Mouse (Mus musculus) cerebellum, adult 2 months (tissue): ENCODE results near the gene Prps1. TPM values are rescaled to one million over a fixed set of nuclear protein-coding genes. Genes with fewer than 3 reads are reported as not detected.
A peak's percentile ranks its signal among the peaks of the same experiment; 100 is the strongest.
"Not testable (repeated sequence)": the region's sequence is repeated elsewhere in the genome, so short reads cannot be mapped to it uniquely, and the experiment has no call there.

Source experiments
- DNase-seq, 2 experiments: peaks; one replicate each; pipeline ENCODE4 v3.0.0; 2021
- H3K27ac ChIP-seq: fragments of 200-500 bp; 2 replicates; pipeline ENCODE4 v1.5.1; 2012; ENCODE audit warnings: low read length, control low read depth, inconsistent platforms; ENCODE audit not compliant: insufficient read depth
- H3K27me3 ChIP-seq: fragments of 200-500 bp; 2 replicates; pipeline ENCODE4 v1.6.1; 2012; ENCODE audit warnings: inconsistent platforms, mild to moderate bottlenecking, low read length, moderate library complexity; ENCODE audit not compliant: control insufficient read depth, insufficient read depth
- H3K4me1 ChIP-seq: fragments of 200-500 bp; 2 replicates; pipeline ENCODE4 v1.6.1; 2011; ENCODE audit warnings: low read length; ENCODE audit not compliant: control insufficient read depth, insufficient read depth
- H3K4me3 ChIP-seq: fragments of 200-500 bp; replicated peaks from 2 replicates; pipeline ENCODE3; 2011; ENCODE audit warnings: mild to moderate bottlenecking, low read depth, low read length, control low read depth; ENCODE audit not compliant: insufficient read depth
- CTCF ChIP-seq: fragments of 200-500 bp; IDR thresholded peaks from 2 replicates; pipeline ENCODE4 v1.5.1; 2011; ENCODE audit warnings: low read depth, mild to moderate bottlenecking, control low read depth, low read length, moderate library complexity, borderline replicate concordance; ENCODE audit not compliant: insufficient read depth
- POLR2A ChIP-seq: fragments of 200-500 bp; IDR thresholded peaks from 2 replicates; pipeline ENCODE4 v1.6.1; 2011; ENCODE audit warnings: low read length, control low read depth, borderline replicate concordance; ENCODE audit not compliant: insufficient read depth
- WGBS: fragments of 180-500 bp; shearing (Covaris S2); methylation state at CpG from one replicate; pipeline ENCODE4 v1.1.7; 2018; 5-methylcytosine and 5-hydroxymethylcytosine counted together
- polyA plus RNA-seq: library from polyadenylated mRNA; depleted of rRNA; stranded (reverse); fragments of >200 nt; gene quantifications from 2 replicates; pipeline ENCODE4 v1.2.3, GENCODE M21; 2012

The Prps1 gene
- polyA plus RNA-seq, 1 experiment: 48.9 TPM

DNA sequence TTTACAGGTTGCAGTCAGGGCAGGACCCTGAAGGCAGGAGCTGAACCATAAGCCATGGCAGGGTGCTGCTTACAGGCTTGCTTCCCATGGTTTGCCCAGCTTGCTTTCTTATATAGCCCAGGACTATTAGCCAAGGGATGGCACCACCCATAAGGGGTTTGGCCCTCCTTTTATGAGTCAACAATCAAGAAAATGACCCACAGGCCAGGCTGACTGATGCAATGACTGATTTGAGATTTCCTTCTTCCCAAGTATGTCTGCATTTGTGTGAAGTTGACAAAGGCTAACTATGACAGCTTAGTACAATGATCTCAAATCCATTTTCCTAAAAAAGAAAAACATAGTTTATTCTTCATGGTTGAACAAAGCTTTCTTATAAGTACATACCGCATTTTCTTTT, 32.8 kb downstream of the Prps1 start:
- 95% methylated on average over 1 of the region's 1 CpGs for WGBS
- Histone ChIP-seq H3K27ac (no peak overlapping the region), H3K4me1 (no peaks in the 10 kb centered on the region), H3K4me3 (no peak overlapping the region), H3K27me3 (no peaks in the 10 kb centered on the region)
- no peak for DNase-seq
- TF ChIP-seq POLR2A (no peak), CTCF (no peak)

DNA sequence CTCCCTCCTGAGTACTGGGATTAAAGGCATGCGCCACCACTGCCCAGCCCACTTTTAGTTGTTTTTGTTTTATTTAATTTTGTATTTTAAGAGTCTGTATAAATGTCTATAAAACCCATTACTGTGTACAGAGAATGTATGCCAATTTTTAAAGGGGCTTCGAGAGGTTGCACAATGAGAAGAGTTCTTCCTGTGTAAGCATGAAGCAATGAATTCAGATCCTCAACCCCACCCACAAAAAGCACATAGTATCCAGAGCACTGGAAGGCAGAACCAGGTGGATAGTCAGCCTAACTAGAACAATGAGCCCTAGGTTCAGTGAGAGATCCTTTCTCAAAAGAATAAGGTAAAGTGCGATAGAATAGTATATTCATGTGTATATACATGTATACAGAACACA, 33.8 kb downstream of the Prps1 start:
- TF ChIP-seq POLR2A (no peak), CTCF (no peak)
- no peaks in the 10 kb centered on the region for H3K27me3 ChIP-seq
- DNase-seq: no peak
- H3K4me3 ChIP-seq: no peak overlapping the region
- H3K4me1 ChIP-seq: no peaks in the 10 kb centered on the region
- H3K27ac ChIP-seq: no peak overlapping the region
- WGBS: 92% methylated on average over 3 of the region's 3 CpGs

DNA sequence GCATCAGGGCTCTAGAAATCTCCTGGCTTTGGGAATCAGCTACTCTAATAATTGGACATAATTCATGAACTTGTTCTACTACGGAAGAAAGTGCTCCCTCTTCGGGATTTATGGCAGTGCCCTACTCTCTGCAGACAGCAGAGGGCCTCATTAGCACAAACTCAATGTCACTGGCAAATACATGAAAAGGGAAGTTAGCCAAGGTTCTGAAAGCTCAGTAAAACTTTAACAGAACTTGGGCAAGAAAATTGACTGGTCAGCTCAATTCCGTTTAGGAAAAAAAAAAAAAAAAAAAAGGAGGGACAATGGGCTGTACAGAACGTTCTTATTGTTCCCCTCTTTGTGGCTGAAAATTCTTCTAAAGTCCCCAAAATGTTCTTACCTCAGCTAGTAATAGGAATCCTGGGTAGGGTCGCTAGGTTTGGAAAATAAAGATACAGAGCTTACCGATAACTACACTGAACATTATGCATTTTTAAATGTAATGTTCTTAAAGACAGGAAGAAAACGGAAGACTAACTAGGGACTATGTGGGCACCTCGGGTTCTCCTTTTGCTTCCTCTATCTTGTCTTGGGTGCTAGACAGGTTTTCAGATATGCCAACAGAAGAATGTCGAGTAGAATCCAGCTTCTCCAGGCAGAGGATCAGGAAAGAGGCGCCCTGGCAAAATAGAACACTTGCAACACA, 35.6 kb downstream of the Prps1 start:
- 47% methylated on average over 10 of the region's 10 CpGs for WGBS
- Histone ChIP-seq H3K27me3 (no peaks in the 10 kb centered on the region), H3K4me1 (no peaks in the 10 kb centered on the region), H3K27ac (no peak overlapping the region), H3K4me3 (no peak overlapping the region)
- TF ChIP-seq POLR2A: no peak
- peak; percentile 54 for TF ChIP-seq CTCF
- DNase-seq: peak; percentile 32 to 42

DNA sequence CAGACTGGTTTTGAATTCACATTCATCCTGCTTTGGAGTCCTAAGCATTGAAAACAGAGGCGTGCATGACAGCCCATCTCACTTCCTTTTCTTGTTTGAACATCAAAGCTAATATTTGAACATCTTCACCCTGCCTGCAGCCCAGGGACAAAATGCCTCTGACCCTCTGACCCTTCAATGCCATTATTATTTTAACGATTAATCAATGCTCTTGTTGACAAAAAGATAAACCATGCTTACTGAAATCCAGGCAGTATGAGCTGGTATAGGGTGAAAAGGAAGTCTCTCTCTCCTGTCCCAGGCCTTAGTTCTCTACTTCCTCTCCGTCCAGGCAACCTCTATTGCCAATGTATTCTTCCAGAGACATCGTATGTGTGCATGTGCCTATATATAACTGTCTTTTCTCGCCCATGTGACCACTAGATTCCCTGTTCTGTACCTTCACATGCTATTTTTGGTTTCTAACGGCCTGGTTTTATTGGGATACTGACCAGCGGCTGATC, 37.2 kb downstream of the Prps1 start:
- Histone ChIP-seq H3K4me3 (no peak overlapping the region), H3K27me3 (no peaks in the 10 kb centered on the region), H3K4me1 (no peaks in the 10 kb centered on the region), H3K27ac (no peak overlapping the region)
- DNase-seq: no peak
- TF ChIP-seq POLR2A (no peak), CTCF (no peak)
- WGBS: 75% methylated on average over 7 of the region's 7 CpGs

DNA sequence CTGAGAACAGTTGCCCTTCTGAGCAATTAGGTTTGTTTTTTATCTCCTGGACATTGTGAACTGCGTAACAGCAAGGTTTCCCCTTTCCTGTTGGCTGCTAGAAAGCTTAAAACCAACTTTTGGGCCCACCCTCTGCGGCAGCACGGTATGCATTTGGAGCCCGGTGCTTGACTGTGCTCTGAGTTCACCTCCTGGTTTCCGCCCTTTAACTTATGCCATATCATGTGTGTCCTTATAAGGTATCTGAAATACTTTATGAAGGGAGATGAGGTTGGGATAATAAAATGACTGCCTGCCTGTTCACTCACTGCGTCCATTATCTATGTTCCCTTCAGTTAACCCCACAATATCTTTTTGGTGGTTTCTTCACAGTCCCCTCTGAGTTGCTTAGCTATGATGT, 37.8 kb downstream of the Prps1 start:
- TF ChIP-seq CTCF (no peak), POLR2A (no peak)
- WGBS: 92% methylated on average over 6 of the region's 6 CpGs
- Histone ChIP-seq H3K27me3 (no peaks in the 10 kb centered on the region), H3K27ac (no peak overlapping the region), H3K4me3 (no peak overlapping the region), H3K4me1 (no peaks in the 10 kb centered on the region)
- no peak for DNase-seq

DNA sequence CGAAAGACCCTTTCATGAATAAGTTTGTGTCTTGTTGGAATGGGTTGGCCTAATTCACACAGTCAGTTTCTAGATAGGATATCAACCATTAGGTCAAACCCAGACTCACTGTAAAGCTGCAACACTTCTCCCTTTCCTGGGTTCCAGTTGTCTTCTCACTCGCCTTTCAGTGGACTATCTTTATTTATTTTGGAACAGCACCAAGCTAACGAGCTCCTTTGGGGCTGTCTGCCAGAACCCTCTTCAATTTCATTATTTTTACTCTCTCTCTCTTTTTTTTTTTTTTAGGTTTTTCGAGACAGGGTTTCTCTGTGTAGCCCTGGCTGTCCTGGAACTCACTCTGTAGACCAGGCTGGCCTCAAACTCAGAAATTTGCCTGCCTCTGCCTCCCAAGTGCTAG, 42.0 kb downstream of the Prps1 start:
- 51% methylated on average over 4 of the region's 4 CpGs for WGBS

DNA sequence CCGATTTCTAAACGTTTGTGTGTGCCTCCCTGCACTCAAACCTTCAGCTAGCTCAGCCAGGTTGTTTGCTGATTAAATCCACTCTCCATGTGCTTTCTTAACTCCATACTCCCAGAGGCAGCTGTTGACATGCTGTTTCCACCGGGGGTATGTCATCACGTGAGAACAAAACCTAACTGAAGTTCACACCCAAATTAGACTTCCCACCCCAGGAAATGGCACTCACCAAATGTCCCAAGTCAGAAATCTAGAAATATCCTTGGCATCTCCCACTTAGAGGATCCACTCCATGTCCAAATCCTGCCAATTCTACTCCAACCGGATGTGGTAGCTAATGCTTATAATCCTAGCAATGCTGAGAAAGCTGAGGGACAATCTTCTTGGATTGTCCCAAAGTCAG, 43.9 kb downstream of the Prps1 start:
- no peaks in the 10 kb centered on the region for H3K4me1 ChIP-seq
- no peak overlapping the region for H3K27ac ChIP-seq
- TF ChIP-seq POLR2A (no peak), CTCF (no peak)
- no peak for DNase-seq
- no peaks in the 10 kb centered on the region for H3K27me3 ChIP-seq
- H3K4me3 ChIP-seq: no peak overlapping the region
- 75% methylated on average over 5 of the region's 5 CpGs for WGBS

More for the DNA sequence above, 42.0 kb downstream of the Prps1 start:
- not testable (repeated sequence) for H3K4me1 ChIP-seq, DNase-seq, H3K27ac ChIP-seq, H3K27me3 ChIP-seq, H3K4me3 ChIP-seq

DNA sequence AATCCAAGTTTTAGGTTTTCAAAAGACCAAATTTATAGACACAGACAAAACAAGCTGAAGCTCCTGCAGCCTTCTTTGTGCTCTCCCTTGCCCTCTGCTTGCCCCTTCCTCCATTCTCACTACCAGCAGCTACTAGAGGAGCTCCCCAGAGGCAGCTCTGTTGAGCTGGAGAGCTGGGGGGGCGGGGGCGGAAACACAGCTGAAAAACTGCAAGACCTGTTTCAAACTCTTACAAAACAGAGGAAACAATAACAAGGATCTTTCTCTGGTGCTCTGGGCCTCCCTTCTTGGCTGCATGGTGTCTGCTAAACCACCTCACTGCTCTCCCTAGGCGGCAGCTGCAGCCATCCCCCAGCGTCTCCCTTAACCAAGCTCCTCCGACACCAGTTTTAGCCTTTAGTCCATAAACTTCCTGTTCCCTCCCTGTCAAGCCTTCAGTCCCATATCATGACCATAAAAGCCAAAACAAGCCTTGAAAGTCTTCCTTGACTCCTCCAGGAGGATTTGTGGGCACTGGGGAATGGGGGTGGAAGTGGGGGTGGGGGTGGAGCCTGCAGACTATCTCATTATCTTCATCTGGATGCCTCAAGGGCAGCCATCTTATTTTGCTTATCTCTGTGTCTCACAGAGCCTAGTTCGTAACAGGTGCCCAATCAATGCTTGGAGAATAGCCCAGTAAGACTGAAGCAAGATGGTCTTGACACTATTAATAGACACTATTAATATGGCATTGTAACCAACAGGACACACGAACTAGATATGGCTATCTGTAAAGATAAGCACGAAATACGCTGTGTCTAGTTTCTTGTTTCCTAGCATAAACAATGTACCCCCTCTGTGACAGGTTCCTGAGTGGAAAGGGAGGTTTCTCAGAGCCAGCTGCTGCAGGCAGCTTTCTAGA, 45.2 kb downstream of the Prps1 start:
- Histone ChIP-seq H3K4me1 (no peaks in the 10 kb centered on the region), H3K27me3 (no peaks in the 10 kb centered on the region), H3K27ac (no peak overlapping the region), H3K4me3 (no peak overlapping the region)
- DNase-seq: no peak
- WGBS: 72% methylated on average over 9 of the region's 9 CpGs
- TF ChIP-seq POLR2A (no peak), CTCF (no peak)
